Mouse (Mus musculus) CD8-positive naive resting alpha-beta T cell, adult 57 days (primary cell): ENCODE results near the gene Mtmr12. TPM values are rescaled to one million over a fixed set of nuclear protein-coding genes. Genes with fewer than 3 reads are reported as not detected.

Experiments
- total RNA-seq: library from RNA; stranded (reverse); gene quantifications from one replicate; pipeline ENCODE4 v1.2.4, GENCODE M21; 2023

The Mtmr12 gene
- 62.2 TPM for total RNA-seq

GRCm38 (mm10) chr15:12204319-12205159, at the start of gene Mtmr12:
Mtmr12 (plus strand) TSS chr15:12205028.

GRCm38 (mm10) chr15:12321091-12321787, 116.4 kb downstream of the Mtmr12 start, which contains the start of gene Golph3:
Golph3 (plus strand) TSS chr15:12321450.

GRCm38 (mm10) chr15:12321788-12322621, 117.2 kb downstream of the Mtmr12 start, which contains the start of gene 1810049J17Rik:
1810049J17Rik (minus strand) TSS chr15:12321899.

Other genes starting within 250 kb of the Mtmr12 start
- 257 TPM for gene Sub1, start 208.0 kb upstream of the Mtmr12 start, total RNA-seq
- 112 TPM for gene Zfr, start 87.2 kb upstream of the Mtmr12 start, total RNA-seq
- gene Golph3, start 116.4 kb downstream of the Mtmr12 start, total RNA-seq, result 114 TPM
- 2.7 TPM for gene 1810049J17Rik, start 116.9 kb downstream of the Mtmr12 start, total RNA-seq